Mouse (Mus musculus): ENCODE measurements at regions not wholly inside any gene's neighbourhood (a gene's known extent, or its start where the extent isn't known, plus 50 kb on each side); places are given as distances from the start of the nearest gene placed in this dataset.

- TF ChIP-seq EP300 (IDR thresholded peaks at IDR 0.05; ENCODE audit: insufficient read depth, low read depth, low read length) = no peak
- no peak for TF ChIP-seq CTCF (IDR thresholded peaks at IDR 0.05; ENCODE audit: low read depth, low read length)
These were observed 499.9 kb upstream of the Ptger4 start for GRCm38 (mm10) chr15:5743893-5744292.
